Mouse (Mus musculus) embryonic facial prominence, embryonic 15.5 days (tissue): ENCODE results near the gene Cmc4. TPM values are rescaled to one million over a fixed set of nuclear protein-coding genes. Genes with fewer than 3 reads are reported as not detected.

ENCODE experiments used
- ATAC-seq: fragments of 200-750 bp; cut with Nextera tagmentation; 2 replicates; pipeline ENCODE4 v1.8.0; 2017; ENCODE audit warnings: low read depth, moderate TSS enrichment; ENCODE audit not compliant: insufficient number of reproducible peaks, low FRiP score, low TSS enrichment
- H3K27ac ChIP-seq: fragments of 300-500 bp; sonication (generic); replicated peaks from 2 replicates; pipeline ENCODE4 v1.5.1; 2015; ENCODE audit warnings: mild to moderate bottlenecking, inconsistent platforms
- H3K27me3 ChIP-seq: fragments of 300-500 bp; sonication (generic); 2 replicates; pipeline ENCODE4 v1.6.1; 2015; ENCODE audit warnings: inconsistent platforms
- H3K36me3 ChIP-seq: fragments of 300-500 bp; sonication (generic); 2 replicates; pipeline ENCODE4 v1.6.1; 2015; ENCODE audit warnings: mild to moderate bottlenecking, inconsistent platforms
- H3K4me1 ChIP-seq: fragments of 300-500 bp; sonication (generic); 2 replicates; pipeline ENCODE4 v1.6.1; 2015; ENCODE audit warnings: inconsistent platforms
- H3K4me2 ChIP-seq: fragments of 300-500 bp; sonication (generic); replicated peaks from 2 replicates; pipeline ENCODE4 v1.6.1; 2015; ENCODE audit warnings: mild to moderate bottlenecking, inconsistent platforms
- H3K4me3 ChIP-seq: fragments of 300-500 bp; sonication (generic); replicated peaks from 2 replicates; pipeline ENCODE4 v1.5.1; 2015; ENCODE audit warnings: mild to moderate bottlenecking, inconsistent platforms
- H3K9ac ChIP-seq: fragments of 300-500 bp; sonication (generic); 2 replicates; pipeline ENCODE4 v1.6.1; 2015; ENCODE audit warnings: inconsistent platforms
- H3K9me3 ChIP-seq: fragments of 300-500 bp; sonication (generic); replicated peaks from 2 replicates; pipeline ENCODE4 v1.6.1; 2016; ENCODE audit warnings: inconsistent platforms
- polyA plus RNA-seq: library from polyadenylated mRNA; unstranded; fragments of >200 nt; fragmentation: Nextera tagmentation; extraction: Ambion mirVana; gene quantifications from 2 replicates; pipeline ENCODE4 v1.2.1, GENCODE M21; 2015

Cmc4 gene
- polyA plus RNA-seq, 1 experiment from 2014 or later = 21.8 TPM

GRCm38 (mm10) chrX:75370197-75370596, 46.2 kb downstream of the Cmc4 start:
- no peaks in the 10 kb centered on the region for H3K4me1 ChIP-seq
- no peaks in the 10 kb centered on the region for H3K9me3 ChIP-seq
- H3K4me3 ChIP-seq = no peak overlapping the region
- H3K27ac ChIP-seq = no peak overlapping the region
- ATAC-seq = no peak
- no peak overlapping the region for H3K9ac ChIP-seq
- H3K4me2 ChIP-seq = no peak overlapping the region
- no peaks in the 10 kb centered on the region for H3K27me3 ChIP-seq
- no peaks in the 10 kb centered on the region for H3K36me3 ChIP-seq

Other genes starting within 250 kb of the Cmc4 start
- gene Fundc2, start 34.2 kb downstream of the Cmc4 start, polyA plus RNA-seq = 64.6 and 65.2 TPM in 2 replicates
- 1.2 and 2.0 TPM in 2 replicates for gene F8, start 34.0 kb downstream of the Cmc4 start, polyA plus RNA-seq
- 8.5 and 9.4 TPM in 2 replicates for gene Mtcp1, start within 50 bp of the Cmc4 start, polyA plus RNA-seq
- gene Brcc3, start within 50 bp of the Cmc4 start, polyA plus RNA-seq = 48.8 and 52.2 TPM in 2 replicates
- gene Vbp1, start 97.7 kb upstream of the Cmc4 start, polyA plus RNA-seq = 140 and 145 TPM in 2 replicates
- gene Rab39b, start 161.6 kb upstream of the Cmc4 start, polyA plus RNA-seq = 2.6 TPM in 2 replicates